Mouse (Mus musculus) Patski (cell line): ENCODE data around the gene Clcn1. TPM values are rescaled to one million over a fixed set of nuclear protein-coding genes. Genes with fewer than 3 reads are reported as not detected.

Experiments
- ATAC-seq: fragments of 100-300 bp; one replicate; pipeline ENCODE4 v1.8.0; 2021
- CTCF ChIA-PET: fragments of 350-600 bp; sonication (Branson Sonifier 250); formaldehyde crosslinking; loops from one replicate; lab custom pipeline; 2022; ENCODE audit warnings: inconsistent platforms; lab: Charles Lee
- POLR2A ChIA-PET: fragments of 350-600 bp; sonication (Branson Sonifier 250); formaldehyde crosslinking; loops from one replicate; lab custom pipeline; 2022; ENCODE audit warnings: antibody characterized with exemption, inconsistent platforms; lab: Charles Lee
- DNase-seq: peaks from one replicate; pipeline ENCODE4 v3.0.0-alpha.2; 2011; ENCODE audit warnings: low read depth, low spot score
- H3K27me3 ChIP-seq: fragments of 371-371 bp; one replicate; pipeline ENCODE4 v1.5.1; 2021
- CTCF ChIP-seq: fragments of 100-300 bp; IDR thresholded peaks from one replicate; pipeline ENCODE4 v1.5.1; 2021
- in situ Hi-C: fragments of 300-500 bp; cut with MboI; formaldehyde crosslinking; loops from 3 replicates; pipeline ENCODE4 v1.11.1; 2018; ENCODE audit warnings: low pct_unique_long_range_greater_than_20kb, mixed read lengths
- polyA plus RNA-seq: library from polyadenylated mRNA; unstranded; gene quantifications from one replicate; pipeline ENCODE4 v1.2.3, GENCODE M21; 2021

The Clcn1 gene
- polyA plus RNA-seq, 1 experiment from 2014 or later = 0.21 TPM

DNA sequence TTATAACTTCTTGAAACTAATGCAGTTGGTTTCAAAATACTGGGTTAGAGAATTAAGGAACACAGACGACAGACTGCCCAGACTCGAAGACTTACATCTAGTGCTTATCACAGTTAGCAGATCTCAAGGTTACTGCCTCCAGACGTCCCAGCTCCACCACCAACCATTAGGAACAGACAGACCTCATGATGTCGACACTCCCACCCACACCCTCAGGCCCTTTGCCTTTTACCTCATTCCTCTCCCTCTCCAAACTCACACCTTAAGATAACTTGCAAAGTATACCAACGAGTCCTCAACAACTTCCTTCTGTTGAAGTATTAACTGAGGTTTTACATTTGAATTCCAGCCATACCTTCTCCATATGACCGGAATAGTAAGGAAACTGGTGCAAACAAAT is 26.1 kb upstream of the Clcn1 start:
- in situ Hi-C loops = loop anchor here (10.0 to 25.0 kb wide), 2 partner anchors 424 to 1027 kb away; no protein-coding TSS in a partner anchor
- H3K27me3 ChIP-seq = no peaks in the 10 kb centered on the region
- DNase-seq = no peak
- CTCF ChIA-PET = interaction anchor here (1.0 to 2.7 kb wide), 2 partner anchors 11 to 116 kb away, joined by 3 to 14 read pairs; no protein-coding TSS in a partner anchor
- TF ChIP-seq CTCF = no peak
- ATAC-seq = no peak
- POLR2A ChIA-PET = no interaction called here

DNA sequence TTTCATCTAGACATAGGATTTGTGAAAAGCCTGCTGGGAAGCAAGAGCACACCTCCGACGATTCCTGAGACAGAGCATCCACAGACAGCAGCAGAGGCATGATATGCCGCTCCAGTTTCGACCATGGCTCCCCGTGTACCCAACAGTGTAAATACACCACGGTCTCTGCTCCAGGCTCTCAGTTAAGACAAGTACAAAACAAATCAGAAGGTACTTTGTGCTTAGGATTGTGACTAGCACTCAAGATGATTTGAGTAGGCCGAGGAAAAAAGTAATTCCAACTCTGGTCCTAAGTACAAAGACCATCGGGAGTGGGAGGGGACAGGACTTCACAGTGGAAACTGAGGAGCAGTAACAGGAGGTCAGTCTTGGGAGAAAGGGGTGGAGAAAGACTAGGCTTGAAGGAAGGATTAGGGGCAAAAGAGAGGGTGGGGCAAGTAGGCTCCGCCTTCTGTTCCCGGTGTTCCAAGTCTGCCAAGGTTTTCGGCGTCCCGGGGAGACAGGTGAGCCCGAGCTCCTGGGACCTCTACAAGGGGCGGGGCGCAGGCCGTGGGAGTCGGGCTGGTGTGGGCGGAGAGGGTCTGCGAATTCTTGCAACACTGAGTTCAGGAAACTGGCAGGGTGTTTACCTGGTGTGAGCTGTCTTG is 24.8 kb upstream of the Clcn1 start, which contains the start of gene Tmem139:
Gene Tmem139 (plus strand): TSS at position 447 of the 647 bp plus-strand sequence.
- POLR2A ChIA-PET = interaction anchor here (0.6 kb wide), 1 partner anchor 323 kb away, joined by 4 read pairs; no protein-coding TSS in a partner anchor
- DNase-seq = no peak
- CTCF ChIA-PET = interaction anchor here (1.2 kb wide), 1 partner anchor 16 kb away, joined by 3 read pairs; the partner anchor contains the start of gene Gstk1
- no peaks in the 10 kb centered on the region for H3K27me3 ChIP-seq
- in situ Hi-C loops = loop anchor here (10.0 to 25.0 kb wide), 2 partner anchors 423 to 1026 kb away; no protein-coding TSS in a partner anchor
- no peak for ATAC-seq
- no peak for TF ChIP-seq CTCF

DNA sequence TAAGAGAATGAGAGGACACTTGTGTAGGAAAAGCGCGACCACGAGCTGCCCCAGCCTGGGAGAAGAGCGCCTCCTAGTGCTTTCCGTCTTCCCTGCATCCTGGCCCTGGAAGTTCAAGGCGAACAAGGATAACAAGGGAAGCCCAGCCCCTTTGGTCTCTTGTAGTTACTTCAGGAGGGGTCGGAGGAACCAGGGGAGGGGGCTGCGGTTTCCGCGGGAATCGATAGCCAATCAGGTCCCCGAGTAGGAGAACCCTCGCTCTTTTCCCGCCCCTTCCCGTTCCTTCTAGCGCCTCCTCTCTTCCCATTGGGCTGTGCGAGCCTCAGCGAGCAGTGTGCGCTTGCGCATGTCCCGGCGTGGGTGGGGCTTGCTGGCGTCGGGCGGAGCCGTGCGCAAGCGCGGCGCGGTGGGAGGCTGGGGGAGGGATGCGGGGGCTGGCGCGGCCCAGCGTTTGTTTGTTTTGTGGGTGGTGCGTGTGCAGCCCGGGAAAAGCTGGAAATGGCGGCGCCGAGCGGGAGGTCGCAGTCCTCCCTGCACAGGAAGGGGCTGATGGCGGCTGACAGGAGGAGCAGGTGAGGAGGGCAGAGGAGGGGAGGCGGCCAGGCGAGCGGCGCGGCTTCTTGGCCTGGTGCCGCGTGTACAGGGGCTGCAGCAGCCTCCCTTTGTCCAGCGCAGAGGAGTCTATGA is 21.7 kb upstream of the Clcn1 start, which contains the start of gene Casp2:
Gene Casp2 (plus strand): TSS at position 360 of the 687 bp plus-strand sequence.
- in situ Hi-C loops = loop anchor here (10.0 to 25.0 kb wide), 2 partner anchors 420 to 1023 kb away; no protein-coding TSS in a partner anchor
- H3K27me3 ChIP-seq = no peaks in the 10 kb centered on the region
- peak; percentile 97 for ATAC-seq
- peak; percentile 96 for DNase-seq
- ChIA-PET CTCF (interaction anchor here (0.6 to 2.4 kb wide), 7 partner anchors 9 to 599 kb away, joined by 3 to 12 read pairs (median 4); no protein-coding TSS in a partner anchor), POLR2A (interaction anchor here (0.7 to 1.0 kb wide), 2 partner anchors 18 to 31 kb away, joined by 3 read pairs; no protein-coding TSS in a partner anchor)
- TF ChIP-seq CTCF = peak; percentile 98

DNA sequence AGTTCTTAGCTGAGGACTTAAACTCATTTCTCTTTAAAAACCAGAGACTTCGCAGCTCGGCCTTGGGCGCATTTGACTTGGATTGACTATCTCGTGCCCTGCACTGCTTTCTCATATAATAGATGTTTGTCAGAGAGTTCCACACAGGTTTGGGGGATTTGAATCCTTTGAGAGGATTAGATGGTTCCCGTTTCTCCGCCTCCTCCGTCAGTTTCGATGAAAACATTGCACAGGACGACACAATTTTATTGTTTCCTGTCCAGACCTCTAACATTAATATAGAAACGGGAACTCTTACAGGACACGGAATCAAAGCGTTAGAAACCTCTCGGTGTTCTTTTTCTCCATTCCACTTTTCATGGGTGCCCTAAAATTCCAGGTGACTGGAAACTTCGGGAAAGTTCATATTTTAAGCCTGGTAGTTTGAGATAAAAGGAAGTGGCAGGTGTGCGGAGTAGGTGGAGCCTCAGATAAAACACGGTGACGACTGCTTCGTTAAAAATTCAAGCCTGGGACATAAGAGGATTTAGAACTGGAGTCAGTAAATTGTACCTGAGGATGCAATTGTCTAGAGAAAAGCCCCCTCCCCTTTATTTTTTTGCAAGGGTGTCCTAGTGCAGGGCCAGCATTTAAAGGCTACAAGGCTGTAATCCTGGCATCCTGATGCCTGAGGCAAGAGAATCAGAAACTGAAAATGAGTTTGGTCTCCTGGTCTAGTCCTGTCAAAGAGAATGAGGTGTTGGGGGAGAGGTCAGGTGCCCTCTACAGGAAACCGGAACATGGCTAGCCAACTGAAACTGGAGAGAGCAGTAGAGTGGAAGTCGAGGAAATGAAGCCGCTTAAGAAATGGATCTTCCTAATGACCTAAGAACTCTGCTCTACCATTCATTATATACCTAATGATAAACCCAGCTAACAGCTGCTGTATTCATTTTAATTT is 20.8 kb upstream of the Clcn1 start:
- no peak for TF ChIP-seq CTCF
- H3K27me3 ChIP-seq = no peaks in the 10 kb centered on the region
- CTCF ChIA-PET = interaction anchor here (1.6 to 2.4 kb wide), 2 partner anchors 8 to 38 kb away, joined by 3 to 12 read pairs; no protein-coding TSS in a partner anchor
- no peak for DNase-seq
- POLR2A ChIA-PET = interaction anchor here (0.5 to 0.7 kb wide), 2 partner anchors 19 to 191 kb away, joined by 3 read pairs; no protein-coding TSS in a partner anchor
- in situ Hi-C loops = loop anchor here (10.0 to 25.0 kb wide), 2 partner anchors 419 to 1022 kb away; no protein-coding TSS in a partner anchor
- ATAC-seq = no peak

DNA sequence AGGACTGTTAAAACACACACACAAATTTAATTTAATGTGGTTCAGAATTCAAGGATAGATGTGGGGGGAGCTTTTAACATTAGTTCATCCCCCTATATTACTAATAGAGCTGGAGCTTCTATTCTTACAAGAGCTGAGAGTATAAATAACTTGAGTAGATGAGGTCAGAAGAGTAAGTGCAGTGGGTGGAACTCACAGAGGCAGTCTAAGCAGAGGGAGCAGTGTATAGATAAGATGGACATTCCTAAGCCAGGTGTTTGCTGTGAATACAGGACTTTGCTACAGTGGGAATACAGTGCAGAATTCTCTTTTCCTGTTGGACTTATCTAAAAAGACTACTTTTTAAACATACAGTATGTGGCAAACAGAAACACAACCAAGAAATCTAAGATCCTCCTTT is 15.7 kb upstream of the Clcn1 start:
- in situ Hi-C loops = loop anchor here (25.0 kb wide), 1 partner anchor 1016 kb away; no protein-coding TSS in a partner anchor
- no peak for ATAC-seq

DNA sequence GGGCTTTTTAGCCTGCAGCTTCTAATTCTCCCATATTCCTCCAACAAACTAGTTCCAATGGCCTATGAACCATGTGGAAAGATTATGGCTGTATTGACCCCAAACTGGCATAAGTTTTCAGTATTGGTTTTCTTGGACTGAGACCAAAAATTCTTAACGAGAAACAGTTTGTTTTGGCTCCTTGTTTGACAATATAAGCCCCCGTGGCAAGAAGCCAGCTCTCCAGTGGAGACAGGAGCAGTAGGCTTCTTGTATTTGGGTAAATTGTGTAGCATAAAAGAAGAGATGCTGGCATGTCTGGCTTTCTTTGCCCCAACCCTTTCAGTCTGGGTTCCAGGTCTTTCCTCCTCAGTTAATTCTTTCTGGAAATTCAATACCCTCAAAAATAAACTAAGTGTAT is 10.3 kb upstream of the Clcn1 start:
- no peak for ATAC-seq
- no peak for DNase-seq
- in situ Hi-C loops = no loop called here
- POLR2A ChIA-PET = no interaction called here
- no peak for TF ChIP-seq CTCF
- H3K27me3 ChIP-seq = no peaks in the 10 kb centered on the region
- CTCF ChIA-PET = interaction anchor here (0.8 to 3.3 kb wide), 4 partner anchors 11 to 73 kb away, joined by 3 to 14 read pairs (median 4); partner anchors contain the start of genes Clcn1 and Zyx

More for the DNA sequence above, 15.7 kb upstream of the Clcn1 start:
- ChIA-PET POLR2A (no interaction called here), CTCF (interaction anchor here (1.2 to 1.9 kb wide), 2 partner anchors 24 to 54 kb away, joined by 6 to 7 read pairs; partner anchors contain the start of gene Fam131b)
- no peak for TF ChIP-seq CTCF
- H3K27me3 ChIP-seq = no peaks in the 10 kb centered on the region
- DNase-seq = no peak

DNA sequence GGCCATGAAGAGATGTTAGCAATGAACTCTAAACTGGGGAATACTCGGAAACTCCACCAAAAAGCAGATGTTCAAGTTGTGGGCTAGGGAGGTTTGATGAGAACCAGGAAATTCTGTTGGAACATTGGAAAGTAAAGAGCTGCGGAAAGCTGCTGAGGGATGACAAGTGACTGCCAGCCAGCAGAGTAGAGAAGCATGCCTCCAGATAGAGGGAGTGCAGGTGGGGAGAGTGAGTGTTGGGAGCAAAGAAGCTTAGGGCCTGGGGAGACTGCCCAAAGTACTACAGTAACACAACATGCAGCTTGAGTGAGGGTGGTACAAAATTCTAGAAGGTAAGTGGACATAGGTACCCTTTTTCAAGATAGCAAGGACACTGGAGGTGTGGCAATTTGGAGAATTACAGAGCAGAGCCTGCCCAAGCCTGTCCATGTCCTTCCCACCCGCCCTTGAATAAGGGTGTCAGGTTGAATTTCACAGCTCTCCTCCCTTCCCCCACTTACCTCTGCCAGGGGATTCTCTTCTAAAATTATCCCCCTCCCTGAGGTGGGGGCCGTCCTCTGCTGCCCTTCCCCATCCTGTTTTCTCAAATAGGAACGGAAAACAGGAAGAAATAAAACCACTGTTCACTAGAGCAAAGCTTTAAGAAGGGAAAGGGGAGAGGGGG is 3.5 kb upstream of the Clcn1 start:
- DNase-seq (no peak), ATAC-seq (no peak)
- in situ Hi-C loops = no loop called here
- no peak for TF ChIP-seq CTCF
- H3K27me3 ChIP-seq = no peaks in the 10 kb centered on the region
- CTCF ChIA-PET = interaction anchor here (0.9 to 1.5 kb wide), 3 partner anchors 12 to 65 kb away, joined by 3 to 6 read pairs (median 3); no protein-coding TSS in a partner anchor
- POLR2A ChIA-PET = interaction anchor here (0.6 kb wide), 1 partner anchor 40 kb away, joined by 6 read pairs; no protein-coding TSS in a partner anchor

DNA sequence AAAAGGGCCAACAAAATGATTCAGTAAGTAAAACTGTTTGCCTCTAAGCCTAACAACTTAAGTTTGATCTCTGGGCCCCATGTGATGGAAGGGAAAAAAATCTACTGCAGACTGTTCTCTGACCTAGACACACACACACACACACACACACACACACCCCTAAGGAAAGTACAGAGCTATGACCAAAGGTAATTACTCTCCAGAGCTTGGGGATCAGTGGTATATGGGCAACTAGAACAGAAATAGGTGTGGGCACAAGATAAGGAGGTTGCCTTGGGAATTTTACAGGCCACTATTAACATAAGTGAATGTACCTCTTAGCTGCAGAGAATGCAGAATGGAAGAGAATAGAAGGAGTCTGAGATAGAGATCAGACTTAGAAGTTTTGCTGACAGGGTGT is 1.1 kb downstream of the Clcn1 start:
- in situ Hi-C loops = no loop called here
- DNase-seq (no peak), ATAC-seq (no peak)
- ChIA-PET CTCF (interaction anchor here (1.1 to 3.3 kb wide), 5 partner anchors 11 to 38 kb away, joined by 3 to 14 read pairs (median 4); no protein-coding TSS in a partner anchor), POLR2A (no interaction called here)
- no peak for TF ChIP-seq CTCF
- no peaks in the 10 kb centered on the region for H3K27me3 ChIP-seq
